Comparison of ENCODE assay signal across 8 mouse cellular contexts in the genomic region with DNA sequence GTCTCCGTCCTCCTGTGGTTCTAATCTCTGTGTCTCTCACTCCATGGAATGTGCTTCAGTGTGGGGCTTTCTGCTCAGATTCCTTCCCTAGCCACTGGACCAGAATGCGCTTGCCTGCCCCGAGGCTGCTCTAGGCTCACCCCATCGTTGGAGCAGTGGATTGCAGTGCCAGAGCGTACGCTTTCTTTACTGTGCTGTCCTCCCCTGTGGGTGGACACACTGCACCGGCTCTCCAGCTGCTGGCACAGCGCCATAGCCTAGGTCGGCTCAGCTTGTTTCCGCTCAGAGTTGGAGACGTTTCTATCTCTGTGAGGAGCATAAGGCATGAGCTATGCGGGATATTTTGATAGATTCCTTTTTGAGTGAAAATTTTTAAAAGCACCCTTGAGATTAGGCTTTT. TPM values are rescaled to one million over a fixed set of nuclear protein-coding genes. Genes with fewer than 3 reads are reported as not detected.
DNase-seq lines count a peak whose midpoint lies in the region.

No protein-coding gene starts in this region.

- intact Hi-C loops in left cerebral cortex, postnatal 4 days (cut with DNase I) = no loop called here

- DNase-seq in left cerebral cortex, postnatal 4 days = peak; percentile 68
- DNase-seq in left cerebral cortex, adult 8-10 months (ENCODE audit: low spot score in 2 of 2) = no peak
- DNase-seq in brain, adult 2 months (ENCODE audit: low read depth, low spot score) = peak; percentile 82
- peak; percentile 40 for DNase-seq in gastrocnemius, postnatal 25 days
- peak; percentile 73 for DNase-seq in kidney, adult 18-20 months
- DNase-seq in lung, postnatal 10 days = peak; percentile 73
- peak; percentile 58 for DNase-seq in testis, postnatal 14 days (ENCODE audit: low spot score)
- no peak for DNase-seq in MN1 (ENCODE audit: low spot score)

RNA-seq across cellular contexts. Expression of a gene that starts 31.4 kb away (rescaled TPM):
- 10 to 100 TPM; 10.2 to 10.4 TPM for total RNA-seq in left cerebral cortex, postnatal 4 days (2021)
- total RNA-seq in left cerebral cortex, adult 8-10 months (2022) = 10 to 100 TPM; 14.5 to 16.2 (median 15.0) TPM
- total RNA-seq in gastrocnemius, postnatal 25 days (2021) = 10 to 100 TPM; 21.5 to 22.4 TPM

Comparison
In these comparisons a context has a peak if more than half of its experiments do, and no peak if none do; other contexts are left out.
1. DNase-seq: peak in left cerebral cortex, postnatal 4 days (single experiment), brain, adult 2 months (single experiment), gastrocnemius, postnatal 25 days (single experiment), kidney, adult 18-20 months (single experiment), lung, postnatal 10 days (single experiment) and testis, postnatal 14 days (single experiment); none in left cerebral cortex, adult 8-10 months (0 of 2) and MN1 (single experiment).